Mouse (Mus musculus) C2C12 (cell line): ENCODE results near the gene Tspan5.

Source experiments
- CTCF ChIP-seq: IDR thresholded peaks from one replicate; pipeline ENCODE4 v1.5.1; 2011; ENCODE audit not compliant: control insufficient read depth, insufficient read depth, insufficient read length
- MAX ChIP-seq: IDR thresholded peaks from one replicate; pipeline ENCODE4 v1.6.1; 2011; ENCODE audit warnings: mild to moderate bottlenecking, control low read depth
- USF1 ChIP-seq: IDR thresholded peaks from one replicate; pipeline ENCODE4 v1.6.1; 2011; ENCODE audit warnings: low read depth, mild to moderate bottlenecking, control low read depth, moderate library complexity

- no peak for TF ChIP-seq CTCF
- no peak for TF ChIP-seq USF1
- TF ChIP-seq MAX = peak; percentile 44
Observed at GRCm38 (mm10) chr3:138743061-138743671, 1.2 kb downstream of the Tspan5 start.
